Mouse (Mus musculus) spleen, postnatal 14 days (tissue): ENCODE measurements around the gene Dab1.

ENCODE experiments used
- DNase-seq, 2 experiments: peaks; one replicate each; pipeline ENCODE4 v3.0.0; 2021 to 2022; ENCODE audit warnings: low spot score in 2 of 2

Dab1 gene

GRCm38 (mm10) chr4:104249462-104249861 is 630.3 kb downstream of the Dab1 start:
- no peak for DNase-seq

- no peak for DNase-seq
Measured at GRCm38 (mm10) chr4:104257776-104258175, 638.6 kb downstream of the Dab1 start.

GRCm38 (mm10) chr4:104269422-104270172 is 650.4 kb downstream of the Dab1 start:
- DNase-seq, result no peak

- DNase-seq, result no peak
Measured at GRCm38 (mm10) chr4:104270173-104270557, 651.0 kb downstream of the Dab1 start.

- no peak for DNase-seq
Measured at GRCm38 (mm10) chr4:104275260-104275659, 656.1 kb downstream of the Dab1 start.

- no peak for DNase-seq
Measured at GRCm38 (mm10) chr4:104276916-104277315, 657.8 kb downstream of the Dab1 start.

- DNase-seq, result no peak
Measured at GRCm38 (mm10) chr4:104281518-104281917, 662.4 kb downstream of the Dab1 start.

- no peak for DNase-seq
Measured at GRCm38 (mm10) chr4:104283906-104284305, 664.7 kb downstream of the Dab1 start.

- DNase-seq, result no peak
Measured at GRCm38 (mm10) chr4:104288401-104288800, 669.2 kb downstream of the Dab1 start.

GRCm38 (mm10) chr4:104301764-104302163 is 682.6 kb downstream of the Dab1 start:
- DNase-seq, result no peak

GRCm38 (mm10) chr4:104302996-104303652 is 684.0 kb downstream of the Dab1 start:
- DNase-seq, result no peak

GRCm38 (mm10) chr4:104307781-104308180 is 688.6 kb downstream of the Dab1 start:
- no peak for DNase-seq

GRCm38 (mm10) chr4:104326221-104326620 is 707.1 kb downstream of the Dab1 start:
- no peak for DNase-seq

GRCm38 (mm10) chr4:104331896-104332295 is 712.7 kb downstream of the Dab1 start:
- no peak for DNase-seq

- no peak for DNase-seq
Measured at GRCm38 (mm10) chr4:104332399-104332798, 713.2 kb downstream of the Dab1 start.

GRCm38 (mm10) chr4:104337279-104337678 is 718.1 kb downstream of the Dab1 start:
- DNase-seq, result no peak

- DNase-seq, result no peak
Measured at GRCm38 (mm10) chr4:104338382-104338781, 719.2 kb downstream of the Dab1 start.

GRCm38 (mm10) chr4:104361345-104361744 is 742.2 kb downstream of the Dab1 start:
- no peak for DNase-seq

- DNase-seq, result no peak
Measured at GRCm38 (mm10) chr4:104366491-104366890, 747.3 kb downstream of the Dab1 start.

GRCm38 (mm10) chr4:104366894-104367740 is 748.0 kb downstream of the Dab1 start:
- DNase-seq, result no peak

- no peak for DNase-seq
Measured at GRCm38 (mm10) chr4:104367741-104368411, 748.7 kb downstream of the Dab1 start.

- no peak for DNase-seq
Measured at GRCm38 (mm10) chr4:104368561-104369021, 749.4 kb downstream of the Dab1 start.
